Mouse (Mus musculus) adipocyte (in vitro differentiated cells): ENCODE measurements around the gene Prss58.
A peak's percentile ranks its signal among the peaks of the same experiment; 100 is the strongest.

Experiments used
- DNase-seq: peaks from one replicate; pipeline ENCODE4 v3.0.0-alpha.2; 2016; ENCODE audit warnings: low spot score

Prss58 gene

DNA sequence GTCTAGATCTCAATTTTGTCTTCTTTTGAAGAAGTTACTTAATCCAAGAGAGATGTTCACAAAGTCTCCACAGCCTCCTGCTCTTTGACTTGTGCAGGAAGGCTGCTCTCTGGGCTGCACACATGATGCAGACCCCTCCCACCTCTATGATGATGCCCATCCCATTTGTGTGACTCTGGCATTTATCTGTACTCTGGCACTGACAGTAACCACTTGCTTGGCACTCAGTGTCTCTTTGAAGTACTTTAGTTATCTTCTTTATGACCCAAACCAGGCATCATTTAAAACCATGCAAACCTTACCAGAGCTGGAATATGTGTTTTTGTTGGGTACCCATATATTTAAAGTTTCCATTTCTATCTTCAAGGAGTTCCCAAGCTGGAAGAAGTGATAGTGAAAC lies at the start of gene Prss58:
Prss58 (minus strand) TSS at position 101 of the 400 bp plus-strand sequence.
- no peak for DNase-seq

DNA sequence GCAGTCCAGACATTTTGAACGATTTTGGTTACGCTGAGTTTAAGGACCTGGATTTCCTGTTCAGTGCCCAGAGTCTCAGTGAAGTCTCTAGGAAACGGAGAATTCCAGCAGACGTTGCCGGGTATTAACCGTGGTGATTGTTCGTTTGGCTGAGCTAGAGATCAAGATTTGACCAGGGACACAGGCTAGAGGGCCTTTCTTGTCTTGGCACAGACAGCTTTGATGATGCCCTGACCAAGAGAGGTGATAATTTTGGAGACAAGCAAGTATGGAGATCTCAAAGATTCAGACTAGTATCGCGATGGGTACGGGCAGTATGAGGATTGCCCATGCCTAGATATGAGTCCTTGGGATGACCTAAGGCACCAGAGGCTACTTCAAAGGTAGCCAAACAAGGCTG lies 40.3 kb upstream of the Prss58 start, which contains the start of gene 1700074P13Rik:
1700074P13Rik (minus strand) TSS at position 101 of the 400 bp plus-strand sequence.
- DNase-seq, result no peak

DNA sequence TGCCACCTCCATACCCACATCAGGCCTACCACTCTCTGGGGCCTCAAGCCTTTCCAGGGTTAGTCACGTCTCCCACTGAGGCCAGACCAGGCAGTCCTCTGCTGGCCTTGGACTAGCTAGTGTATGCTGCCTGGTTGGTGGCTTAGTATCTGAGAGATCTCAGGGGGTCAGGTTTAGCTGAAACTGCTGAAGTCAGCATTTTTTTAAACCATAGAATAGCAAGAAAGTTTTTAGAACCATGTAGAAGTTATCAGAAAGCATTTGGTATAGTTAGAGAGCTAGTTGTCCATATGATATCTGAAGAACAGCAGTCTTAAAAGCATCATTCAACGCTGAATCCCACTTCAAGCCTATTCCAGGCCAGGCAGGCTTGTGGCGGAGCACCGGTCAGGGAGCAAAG lies 19.8 kb upstream of the Prss58 start:
- DNase-seq, result no peak

DNA sequence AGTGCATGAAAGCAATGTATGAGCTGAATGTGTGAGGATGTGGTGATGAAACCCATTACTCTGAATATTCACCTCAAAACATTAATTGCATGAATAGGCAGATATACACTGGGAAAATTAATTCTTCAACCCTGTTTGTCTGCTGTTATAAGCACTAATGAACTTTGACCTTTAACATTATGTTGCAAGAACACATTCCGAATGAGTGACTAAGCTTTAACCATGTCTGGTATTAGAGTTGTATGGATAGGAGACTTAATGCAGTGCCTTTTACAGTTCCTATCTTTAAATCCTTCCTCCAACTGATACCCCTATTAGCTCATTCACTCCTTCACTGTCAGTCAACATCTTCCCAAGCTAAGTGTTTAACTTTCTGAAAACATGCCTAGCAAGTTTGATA lies 5.5 kb downstream of the Prss58 start:
- peak; percentile 14 for DNase-seq

DNA sequence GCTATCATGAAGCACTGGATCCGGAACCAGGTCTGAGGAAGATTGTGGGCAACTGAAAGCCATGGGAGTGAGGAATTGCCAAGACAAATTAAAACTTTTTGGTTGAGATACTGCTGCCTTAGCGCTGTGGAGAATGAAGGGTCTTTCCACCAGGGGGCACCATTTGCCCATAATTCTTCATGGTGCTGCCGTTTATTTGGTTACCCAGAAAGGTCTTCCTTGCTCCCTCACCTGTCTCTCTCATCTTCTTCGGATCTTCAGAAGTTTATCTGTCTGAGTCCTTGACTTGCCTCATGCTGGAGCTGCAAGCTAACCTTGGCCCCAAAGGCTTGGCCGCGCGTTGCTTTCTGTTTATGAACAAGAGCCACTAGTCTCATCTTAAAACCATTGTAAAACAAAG lies 6.6 kb downstream of the Prss58 start:
- peak; percentile 19 for DNase-seq

DNA sequence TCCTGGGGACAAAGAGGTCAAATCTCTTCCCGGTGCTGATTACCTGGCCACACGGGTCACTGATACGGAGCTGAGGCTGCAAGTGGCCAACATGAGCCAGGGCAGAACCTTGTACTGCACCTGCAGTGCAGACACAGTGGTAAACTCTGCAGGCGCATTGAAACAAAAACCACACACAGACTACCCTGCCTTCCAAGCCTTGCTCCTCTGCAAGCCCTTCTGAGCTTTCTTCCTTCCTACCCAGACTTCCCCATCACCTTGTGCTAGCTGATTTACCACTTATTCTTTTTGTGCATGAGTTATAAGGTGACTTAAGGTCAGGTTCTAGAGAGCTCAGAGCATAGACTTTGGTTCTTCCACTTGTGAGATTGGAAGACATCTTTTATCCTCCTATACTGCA lies 8.4 kb downstream of the Prss58 start:
- no peak for DNase-seq

DNA sequence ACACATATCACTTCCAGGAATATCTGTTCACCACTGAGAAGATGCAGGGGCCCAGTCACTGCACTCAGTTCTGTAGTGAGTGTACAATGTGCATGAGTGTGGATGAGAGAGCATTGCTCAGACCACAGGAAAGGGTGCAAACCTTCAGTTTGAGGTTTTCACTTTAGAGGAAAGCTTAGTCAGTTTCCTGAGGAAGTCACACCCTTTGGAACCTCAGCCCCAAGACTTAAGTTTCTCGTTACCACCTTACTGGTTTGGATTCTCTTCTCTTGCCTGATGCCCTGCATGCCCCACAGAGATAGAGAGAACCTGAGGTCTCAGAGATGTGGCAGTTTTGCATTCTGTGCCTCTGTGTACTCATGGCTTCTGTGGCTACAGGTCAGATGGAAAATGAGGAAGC lies 9.2 kb downstream of the Prss58 start:
- DNase-seq, result no peak

DNA sequence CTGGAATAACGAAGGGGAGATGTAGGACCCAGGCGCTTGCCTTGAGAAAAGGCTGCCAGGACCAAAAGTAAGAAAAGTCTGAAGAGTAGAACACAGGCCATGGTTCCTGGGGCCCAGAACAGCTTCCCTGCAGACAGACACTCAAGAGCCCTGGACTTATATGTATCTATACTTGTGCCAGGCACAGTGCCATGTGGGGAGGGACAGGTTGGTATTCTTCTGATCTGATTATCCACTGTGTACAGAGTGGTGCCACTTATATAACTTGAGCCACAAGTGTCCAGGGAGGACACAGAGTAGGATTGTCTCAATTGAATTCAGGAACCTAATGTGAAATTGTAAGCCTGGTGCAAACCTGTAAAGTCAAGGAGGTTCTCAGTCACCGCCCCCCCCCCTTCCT lies 12.8 kb downstream of the Prss58 start, which contains the start of gene Moxd2:
Moxd2 (minus strand) TSS at position 101 of the 400 bp plus-strand sequence.
- no peak for DNase-seq

DNA sequence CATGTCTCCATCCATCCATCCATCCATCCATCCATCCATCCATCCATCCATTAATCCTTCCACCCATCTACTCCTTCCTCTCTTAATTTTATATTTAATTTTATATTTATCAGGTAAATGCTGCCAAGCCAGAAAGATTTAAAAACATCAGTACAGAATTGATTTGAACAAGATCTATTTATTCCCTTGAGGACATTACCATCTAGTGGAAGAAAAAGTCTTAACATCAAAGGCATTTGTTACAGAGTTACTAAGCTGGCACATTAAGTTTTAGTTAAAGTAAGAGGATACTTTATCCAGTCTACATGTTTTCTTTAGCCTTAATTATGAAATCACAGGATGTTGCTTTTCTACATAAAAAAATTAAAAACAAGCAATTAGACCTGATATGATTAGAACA lies 54.9 kb downstream of the Prss58 start:
- no peak for DNase-seq
